Mouse (Mus musculus) embryonic facial prominence, embryonic 12.5 days (tissue): Measurements from ENCODE around the gene Cdkal1. TPM values are rescaled to one million over a fixed set of nuclear protein-coding genes. Genes with fewer than 3 reads are reported as not detected.

Source experiments
- ATAC-seq: fragments of 200-750 bp; cut with Nextera tagmentation; 2 replicates; pipeline ENCODE4 v1.8.0; 2017; ENCODE audit not compliant: insufficient number of reproducible peaks, insufficient read depth, low FRiP score, low TSS enrichment
- H3K27ac ChIP-seq: fragments of 300-500 bp; sonication (generic); 2 replicates; pipeline ENCODE4 v1.5.1; 2016; ENCODE audit warnings: mild to moderate bottlenecking
- H3K27me3 ChIP-seq: fragments of 300-500 bp; sonication (generic); 2 replicates; pipeline ENCODE4 v1.6.1; 2016; ENCODE audit warnings: mild to moderate bottlenecking, moderate library complexity
- H3K36me3 ChIP-seq: fragments of 300-500 bp; sonication (generic); 2 replicates; pipeline ENCODE4 v1.6.1; 2016; ENCODE audit warnings: mild to moderate bottlenecking
- H3K4me1 ChIP-seq: fragments of 300-500 bp; sonication (generic); 2 replicates; pipeline ENCODE4 v1.6.1; 2016
- H3K4me2 ChIP-seq: fragments of 300-500 bp; sonication (generic); replicated peaks from 2 replicates; pipeline ENCODE4 v1.6.1; 2016; ENCODE audit warnings: mild to moderate bottlenecking, moderate library complexity
- H3K4me3 ChIP-seq: fragments of 300-500 bp; sonication (generic); 2 replicates; pipeline ENCODE4 v1.5.1; 2016; ENCODE audit warnings: mild to moderate bottlenecking
- H3K9ac ChIP-seq: fragments of 300-500 bp; sonication (generic); 2 replicates; pipeline ENCODE4 v1.6.1; 2016; ENCODE audit warnings: mild to moderate bottlenecking, moderate library complexity
- H3K9me3 ChIP-seq: fragments of 300-500 bp; sonication (generic); 2 replicates; pipeline ENCODE4 v1.6.1; 2016; ENCODE audit warnings: mild to moderate bottlenecking, moderate library complexity
- WGBS: fragments of 180-500 bp; shearing (Covaris S2); methylation state at CpG from one replicate; pipeline ENCODE4 v1.1.7; 2016; 5-methylcytosine and 5-hydroxymethylcytosine counted together
- polyA plus RNA-seq: library from polyadenylated mRNA; unstranded; fragments of >200 nt; fragmentation: Nextera tagmentation; extraction: Ambion mirVana; gene quantifications from 2 replicates; pipeline ENCODE4 v1.2.1, GENCODE M21; 2016

The Cdkal1 gene
- polyA plus RNA-seq, 1 experiment from 2014 or later = 42.7 TPM

- Histone ChIP-seq H3K36me3 (no peaks in the 10 kb centered on the region), H3K9ac (no peak overlapping the region), H3K4me1 (0 out of 2 replicates have a peak, but pooled peaks cover 3% of the 10 kb centered on the region), H3K9me3 (no peaks in the 10 kb centered on the region), H3K4me3 (no peak overlapping the region), H3K27me3 (no peaks in the 10 kb centered on the region), H3K4me2 (no peak overlapping the region), H3K27ac (no peak overlapping the region)
- ATAC-seq = no peak
- WGBS = 54% methylated on average over 6 of the region's 6 CpGs
Measured at GRCm38 (mm10) chr13:29503147-29504044, 352.1 kb downstream of the Cdkal1 start.

GRCm38 (mm10) chr13:29502481-29503146 is 352.9 kb downstream of the Cdkal1 start:
- WGBS = 72% methylated on average over 5 of the region's 5 CpGs
- no peak for ATAC-seq
- 0 out of 2 replicates have a peak, but pooled peaks cover 3% of the 10 kb centered on the region for H3K4me1 ChIP-seq
- H3K27me3 ChIP-seq = no peaks in the 10 kb centered on the region
- H3K9me3 ChIP-seq = no peaks in the 10 kb centered on the region
- no peaks in the 10 kb centered on the region for H3K36me3 ChIP-seq
- H3K4me2 ChIP-seq = no peak overlapping the region
- no peak overlapping the region for H3K4me3 ChIP-seq
- no peak overlapping the region for H3K9ac ChIP-seq
- no peak overlapping the region for H3K27ac ChIP-seq

GRCm38 (mm10) chr13:29501173-29501572 is 354.3 kb downstream of the Cdkal1 start:
- Histone ChIP-seq H3K4me3 (no peak overlapping the region), H3K4me2 (no peak overlapping the region), H3K36me3 (no peaks in the 10 kb centered on the region), H3K27ac (no peak overlapping the region), H3K4me1 (0 out of 2 replicates have a peak, but pooled peaks cover 3% of the 10 kb centered on the region), H3K27me3 (no peaks in the 10 kb centered on the region), H3K9me3 (no peaks in the 10 kb centered on the region), H3K9ac (no peak overlapping the region)
- no peak for ATAC-seq
- 68% methylated on average over 2 of the region's 2 CpGs for WGBS

GRCm38 (mm10) chr13:29499750-29500149 is 355.7 kb downstream of the Cdkal1 start:
- ATAC-seq = no peak
- no peak overlapping the region for H3K27ac ChIP-seq
- no peaks in the 10 kb centered on the region for H3K36me3 ChIP-seq
- 81% methylated on average over 2 of the region's 2 CpGs for WGBS
- no peak overlapping the region for H3K9ac ChIP-seq
- H3K4me1 ChIP-seq = 0 out of 2 replicates have a peak, but pooled peaks cover 3% of the 10 kb centered on the region
- no peaks in the 10 kb centered on the region for H3K9me3 ChIP-seq
- H3K27me3 ChIP-seq = no peaks in the 10 kb centered on the region
- H3K4me2 ChIP-seq = no peak overlapping the region
- H3K4me3 ChIP-seq = no peak overlapping the region

- no peaks in the 10 kb centered on the region for H3K36me3 ChIP-seq
- ATAC-seq = no peak
- no peak overlapping the region for H3K9ac ChIP-seq
- no peak overlapping the region for H3K4me3 ChIP-seq
- 75% methylated on average over 7 of the region's 7 CpGs for WGBS
- no peaks in the 10 kb centered on the region for H3K4me1 ChIP-seq
- no peaks in the 10 kb centered on the region for H3K9me3 ChIP-seq
- no peak overlapping the region for H3K27ac ChIP-seq
- H3K27me3 ChIP-seq = no peaks in the 10 kb centered on the region
- H3K4me2 ChIP-seq = no peak overlapping the region
Measured at GRCm38 (mm10) chr13:29497286-29497685, 358.2 kb downstream of the Cdkal1 start.

GRCm38 (mm10) chr13:29490341-29490740 is 365.1 kb downstream of the Cdkal1 start:
- WGBS = 62% methylated on average over 8 of the region's 8 CpGs
- Histone ChIP-seq H3K4me2 (no peak overlapping the region), H3K4me3 (no peak overlapping the region), H3K9me3 (no peaks in the 10 kb centered on the region), H3K27ac (no peak overlapping the region), H3K36me3 (no peaks in the 10 kb centered on the region), H3K9ac (no peak overlapping the region), H3K4me1 (0 out of 2 replicates have a peak, but pooled peaks cover 4% of the 10 kb centered on the region), H3K27me3 (no peaks in the 10 kb centered on the region)
- no peak for ATAC-seq

- Histone ChIP-seq H3K4me2 (no peak overlapping the region), H3K9ac (no peak overlapping the region), H3K4me1 (0 out of 2 replicates have a peak, but pooled peaks cover 4% of the 10 kb centered on the region), H3K27ac (no peak overlapping the region), H3K27me3 (no peaks in the 10 kb centered on the region), H3K9me3 (no peaks in the 10 kb centered on the region), H3K4me3 (no peak overlapping the region), H3K36me3 (no peaks in the 10 kb centered on the region)
- no peak for ATAC-seq
- WGBS = 80% methylated on average over 5 of the region's 5 CpGs
Measured at GRCm38 (mm10) chr13:29489476-29489875, 366.0 kb downstream of the Cdkal1 start.

- Histone ChIP-seq H3K4me1 (0 out of 2 replicates have a peak, but pooled peaks cover 4% of the 10 kb centered on the region), H3K4me3 (no peak overlapping the region), H3K27me3 (no peaks in the 10 kb centered on the region), H3K9ac (no peak overlapping the region), H3K4me2 (no peak overlapping the region), H3K36me3 (no peaks in the 10 kb centered on the region), H3K27ac (no peak overlapping the region), H3K9me3 (no peaks in the 10 kb centered on the region)
- 69% methylated on average over 3 of the region's 3 CpGs for WGBS
- no peak for ATAC-seq
Measured at GRCm38 (mm10) chr13:29486709-29487108, 368.8 kb downstream of the Cdkal1 start.

GRCm38 (mm10) chr13:29483950-29484349 is 371.5 kb downstream of the Cdkal1 start:
- H3K36me3 ChIP-seq = no peaks in the 10 kb centered on the region
- H3K27me3 ChIP-seq = no peaks in the 10 kb centered on the region
- no peak overlapping the region for H3K27ac ChIP-seq
- ATAC-seq = no peak
- no peaks in the 10 kb centered on the region for H3K9me3 ChIP-seq
- H3K4me3 ChIP-seq = no peak overlapping the region
- 0 out of 2 replicates have a peak, but pooled peaks cover 4% of the 10 kb centered on the region for H3K4me1 ChIP-seq
- H3K9ac ChIP-seq = no peak overlapping the region
- 72% methylated on average over 3 of the region's 3 CpGs for WGBS
- H3K4me2 ChIP-seq = no peak overlapping the region

GRCm38 (mm10) chr13:29482147-29482863 is 373.2 kb downstream of the Cdkal1 start:
- no peak for ATAC-seq
- H3K27me3 ChIP-seq = no peaks in the 10 kb centered on the region
- H3K36me3 ChIP-seq = no peaks in the 10 kb centered on the region
- WGBS = 77% methylated on average over 9 of the region's 9 CpGs
- H3K4me3 ChIP-seq = no peak overlapping the region
- H3K4me2 ChIP-seq = no peak overlapping the region
- H3K9me3 ChIP-seq = no peaks in the 10 kb centered on the region
- H3K4me1 ChIP-seq = 0 out of 2 replicates have a peak, but pooled peaks cover 4% of the 10 kb centered on the region
- no peak overlapping the region for H3K27ac ChIP-seq
- H3K9ac ChIP-seq = no peak overlapping the region

- no peaks in the 10 kb centered on the region for H3K9me3 ChIP-seq
- H3K9ac ChIP-seq = no peak overlapping the region
- WGBS = 56% methylated on average over 4 of the region's 4 CpGs
- H3K27ac ChIP-seq = no peak overlapping the region
- no peak overlapping the region for H3K4me3 ChIP-seq
- H3K27me3 ChIP-seq = no peaks in the 10 kb centered on the region
- peaks cover 6% of the 10 kb centered on the region; the same call in 1 of the 2 replicates for H3K4me1 ChIP-seq
- H3K36me3 ChIP-seq = no peaks in the 10 kb centered on the region
- no peak for ATAC-seq
- H3K4me2 ChIP-seq = no peak overlapping the region
Measured at GRCm38 (mm10) chr13:29476421-29476820, 379.1 kb downstream of the Cdkal1 start.
